Mouse (Mus musculus) kidney, embryonic 14.5 days (tissue): ENCODE measurements at regions not wholly inside any gene's neighbourhood (a gene's known extent, or its start where the extent isn't known, plus 50 kb on each side); places are given as distances from the start of the nearest gene placed in this dataset.

Source experiments
- ATAC-seq: fragments of 200-750 bp; cut with Nextera tagmentation; 2 replicates; pipeline ENCODE4 v1.8.0; 2017; ENCODE audit warnings: moderate number of reproducible peaks, mild to moderate bottlenecking, moderate TSS enrichment, moderate library complexity; ENCODE audit not compliant: low FRiP score, low TSS enrichment
- H3K27ac ChIP-seq: fragments of 300-500 bp; sonication (generic); 2 replicates; pipeline ENCODE4 v1.5.1; 2014; ENCODE audit warnings: low read depth, mild to moderate bottlenecking, low read length, moderate library complexity, mixed read lengths
- H3K27me3 ChIP-seq: fragments of 300-500 bp; sonication (generic); 2 replicates; pipeline ENCODE4 v1.6.1; 2014; ENCODE audit warnings: mild to moderate bottlenecking, low read length; ENCODE audit not compliant: control insufficient read depth, insufficient read depth
- H3K36me3 ChIP-seq: fragments of 300-500 bp; sonication (generic); 2 replicates; pipeline ENCODE4 v1.6.1; 2014; ENCODE audit warnings: low read length, mixed read lengths; ENCODE audit not compliant: control insufficient read depth, insufficient read depth
- H3K4me1 ChIP-seq: fragments of 300-500 bp; sonication (generic); 2 replicates; pipeline ENCODE4 v1.6.1; 2014; ENCODE audit warnings: low read length, mixed read lengths; ENCODE audit not compliant: control insufficient read depth, insufficient read depth
- H3K4me2 ChIP-seq: fragments of 300-500 bp; sonication (generic); replicated peaks from 2 replicates; pipeline ENCODE4 v1.6.1; 2014; ENCODE audit warnings: low read depth, mild to moderate bottlenecking, low read length
- H3K4me3 ChIP-seq: fragments of 300-500 bp; sonication (generic); 2 replicates; pipeline ENCODE4 v1.5.1; 2014; ENCODE audit warnings: mild to moderate bottlenecking, low read length
- H3K9ac ChIP-seq: fragments of 300-500 bp; sonication (generic); 2 replicates; pipeline ENCODE4 v1.6.1; 2014; ENCODE audit warnings: low read depth, mild to moderate bottlenecking, low read length, moderate library complexity
- H3K9me3 ChIP-seq: fragments of 300-500 bp; sonication (generic); 2 replicates; pipeline ENCODE4 v1.6.1; 2016; ENCODE audit warnings: low read length; ENCODE audit not compliant: control insufficient read depth
- WGBS: fragments of 180-500 bp; shearing (Covaris S2); extraction: QIAGEN DNeasy Blood & Tissue Kit; methylation state at CpG from one replicate; pipeline ENCODE4 v1.1.7; 2014; 5-methylcytosine and 5-hydroxymethylcytosine counted together

DNA sequence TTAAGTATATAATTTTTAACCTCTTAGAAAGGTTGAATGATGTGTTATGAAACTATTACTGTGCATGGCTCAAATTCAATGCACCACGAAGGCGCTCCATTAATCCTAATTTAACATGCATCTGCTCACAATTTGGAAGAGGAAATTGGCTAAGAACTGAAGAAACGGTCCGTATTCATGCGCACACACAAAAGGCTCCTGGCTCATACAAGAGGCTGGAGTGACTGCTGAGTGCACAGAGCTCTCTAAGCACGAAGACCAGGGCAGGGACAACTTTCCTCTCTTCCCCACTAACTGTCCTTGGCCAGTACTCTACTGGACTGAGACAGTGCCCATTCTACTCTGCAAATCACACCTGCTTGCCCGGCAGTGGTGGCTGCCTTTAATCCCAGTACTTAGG, 435.1 kb downstream of the Vrk1 start:
- no peak overlapping the region for H3K9ac ChIP-seq
- H3K9me3 ChIP-seq, result 0 out of 2 replicates have a peak, but pooled peaks cover 2% of the 10 kb centered on the region
- H3K4me1 ChIP-seq, result no peaks in the 10 kb centered on the region
- no peak overlapping the region for H3K4me3 ChIP-seq
- WGBS, result 81% methylated on average over 7 of the region's 7 CpGs
- no peak overlapping the region for H3K27ac ChIP-seq
- no peak for ATAC-seq
- H3K36me3 ChIP-seq, result no peaks in the 10 kb centered on the region
- H3K27me3 ChIP-seq, result no peaks in the 10 kb centered on the region
- H3K4me2 ChIP-seq, result no peak overlapping the region

DNA sequence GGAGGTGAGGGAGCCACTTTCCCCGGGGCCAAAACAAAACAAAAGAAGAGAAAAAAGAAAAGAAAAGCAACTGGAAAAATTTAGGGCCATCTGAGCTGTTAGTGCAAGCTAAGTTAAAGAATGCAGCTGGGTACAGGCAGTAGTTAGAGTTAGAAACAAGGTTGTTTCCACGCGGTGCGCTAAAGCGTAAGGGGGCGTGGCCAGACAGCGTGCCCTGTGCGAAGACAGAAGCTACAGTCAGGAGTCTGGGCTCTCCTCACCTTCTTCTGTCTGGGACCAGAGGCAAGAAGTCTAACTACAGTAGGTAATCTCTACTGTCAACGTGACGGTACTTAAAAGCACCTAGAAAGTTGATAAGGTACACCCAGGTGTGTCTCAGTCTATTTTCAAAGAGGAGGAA, 435.9 kb downstream of the Vrk1 start:
- Histone ChIP-seq H3K4me3 (no peak overlapping the region), H3K9me3 (0 out of 2 replicates have a peak, but pooled peaks cover 2% of the 10 kb centered on the region), H3K36me3 (no peaks in the 10 kb centered on the region), H3K4me2 (no peak overlapping the region), H3K4me1 (no peaks in the 10 kb centered on the region), H3K9ac (no peak overlapping the region), H3K27me3 (no peaks in the 10 kb centered on the region), H3K27ac (no peak overlapping the region)
- 57% methylated on average over 10 of the region's 10 CpGs for WGBS
- ATAC-seq, result no peak

DNA sequence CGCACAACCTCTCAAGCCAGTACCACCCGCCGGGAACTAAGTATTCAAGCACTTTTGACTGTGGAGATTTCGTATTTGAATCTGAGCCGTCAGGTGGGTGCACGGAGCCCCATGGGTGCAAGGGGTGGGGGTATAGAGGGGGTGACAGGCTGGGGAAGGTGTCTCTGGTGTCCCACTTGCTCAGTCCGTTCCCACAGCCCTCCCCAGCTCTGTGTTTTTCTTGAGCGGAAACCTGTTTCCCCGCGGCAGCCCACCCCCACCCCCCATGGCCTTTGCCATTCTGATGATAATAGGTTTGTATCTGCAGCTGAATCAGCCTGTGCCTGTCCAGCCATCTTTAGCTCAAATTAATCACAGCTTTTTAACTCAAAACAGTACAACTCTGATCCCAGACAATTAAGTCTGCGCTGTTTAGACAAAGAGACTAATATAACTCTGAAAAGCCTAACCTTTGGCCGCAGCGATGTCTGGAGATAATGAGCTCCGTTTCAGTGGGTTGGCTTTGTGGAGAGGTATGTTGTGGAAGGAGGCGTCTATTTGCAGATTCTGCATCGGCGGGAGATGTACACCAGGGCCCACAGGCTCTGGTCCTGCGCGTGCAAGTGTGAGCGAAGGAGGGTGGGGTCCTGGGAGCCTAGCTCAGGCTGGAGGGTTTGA, 437.0 kb downstream of the Vrk1 start:
- H3K36me3 ChIP-seq, result no peaks in the 10 kb centered on the region
- no peak overlapping the region for H3K9ac ChIP-seq
- no peaks in the 10 kb centered on the region for H3K4me1 ChIP-seq
- no peak for ATAC-seq
- 85% methylated on average over 20 of the region's 20 CpGs for WGBS
- H3K27me3 ChIP-seq, result no peaks in the 10 kb centered on the region
- no peak overlapping the region for H3K27ac ChIP-seq
- H3K4me3 ChIP-seq, result no peak overlapping the region
- 0 out of 2 replicates have a peak, but pooled peaks cover 2% of the 10 kb centered on the region for H3K9me3 ChIP-seq
- H3K4me2 ChIP-seq, result no peak overlapping the region

DNA sequence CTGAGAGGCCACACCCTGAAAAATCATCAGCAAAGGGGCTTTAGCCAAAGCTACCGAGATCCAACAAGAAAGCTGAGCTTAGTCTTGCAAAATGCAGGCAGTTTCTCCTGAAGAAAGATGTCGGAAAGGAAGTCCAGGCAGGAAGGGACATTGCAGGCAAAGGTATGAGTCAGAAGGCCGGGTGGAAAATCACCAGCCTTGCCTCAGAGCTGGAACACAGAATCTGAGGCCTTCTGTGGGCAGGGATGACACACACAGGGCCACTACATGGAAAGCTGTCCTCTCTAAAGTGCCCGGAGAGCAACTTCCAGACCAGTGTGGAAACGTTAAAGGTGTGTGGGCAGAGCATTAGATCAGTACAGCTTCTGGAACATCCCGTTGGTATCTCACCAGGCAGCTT, 438.5 kb downstream of the Vrk1 start:
- no peak overlapping the region for H3K9ac ChIP-seq
- H3K27ac ChIP-seq, result no peak overlapping the region
- H3K27me3 ChIP-seq, result no peaks in the 10 kb centered on the region
- WGBS, result 89% methylated on average over 6 of the region's 6 CpGs
- H3K36me3 ChIP-seq, result no peaks in the 10 kb centered on the region
- no peak overlapping the region for H3K4me2 ChIP-seq
- H3K4me3 ChIP-seq, result no peak overlapping the region
- H3K9me3 ChIP-seq, result 0 out of 2 replicates have a peak, but pooled peaks cover 2% of the 10 kb centered on the region
- ATAC-seq, result no peak
- H3K4me1 ChIP-seq, result no peaks in the 10 kb centered on the region

DNA sequence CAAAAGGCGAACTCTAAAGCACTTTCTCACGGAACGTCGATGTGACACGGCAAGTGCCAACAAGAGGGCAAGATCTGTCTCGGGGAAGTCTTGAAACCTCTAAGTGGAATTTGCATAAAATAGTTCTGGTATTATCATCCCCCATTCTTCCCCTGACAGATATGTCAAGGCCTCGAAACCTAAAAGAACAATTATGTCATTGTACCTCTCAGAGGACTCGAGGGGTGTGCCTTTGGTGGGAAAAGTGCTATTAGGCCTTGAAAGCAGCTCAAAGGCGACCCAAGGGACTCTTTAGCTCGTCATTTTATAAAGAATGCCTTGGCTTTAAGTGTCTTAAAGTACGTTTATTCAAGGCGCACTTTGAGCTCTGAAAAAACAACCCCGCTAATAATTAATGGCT, 443.5 kb downstream of the Vrk1 start:
- no peaks in the 10 kb centered on the region for H3K36me3 ChIP-seq
- no peaks in the 10 kb centered on the region for H3K27me3 ChIP-seq
- H3K4me3 ChIP-seq, result no peak overlapping the region
- no peak overlapping the region for H3K9ac ChIP-seq
- H3K4me1 ChIP-seq, result no peaks in the 10 kb centered on the region
- H3K9me3 ChIP-seq, result no peaks in the 10 kb centered on the region
- no peak overlapping the region for H3K4me2 ChIP-seq
- H3K27ac ChIP-seq, result no peak overlapping the region
- no peak for ATAC-seq
- 51% methylated on average over 13 of the region's 13 CpGs for WGBS

DNA sequence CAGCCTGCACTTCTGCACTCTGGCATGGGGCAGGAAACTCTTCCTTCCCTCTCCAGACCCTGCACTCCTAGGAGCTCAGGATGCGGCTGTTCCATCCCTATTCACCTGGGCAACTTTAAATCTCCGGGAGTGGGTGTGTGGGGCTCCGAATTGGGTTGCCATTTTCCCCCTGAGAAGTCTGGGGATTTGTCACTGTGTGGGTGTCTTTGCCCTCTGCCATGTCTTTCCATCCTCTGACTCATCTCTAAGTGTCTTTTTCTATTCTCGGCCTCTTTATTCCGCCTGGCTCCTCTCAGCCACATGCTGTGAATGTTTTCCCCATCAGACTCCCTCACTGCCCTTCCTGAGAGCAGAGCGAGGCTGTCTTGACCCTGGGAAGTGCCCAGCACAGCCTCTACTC, 448.2 kb downstream of the Vrk1 start:
- no peak overlapping the region for H3K4me2 ChIP-seq
- H3K9ac ChIP-seq, result no peak overlapping the region
- 61% methylated on average over 6 of the region's 6 CpGs for WGBS
- no peak for ATAC-seq
- no peak overlapping the region for H3K4me3 ChIP-seq
- H3K4me1 ChIP-seq, result no peaks in the 10 kb centered on the region
- no peaks in the 10 kb centered on the region for H3K27me3 ChIP-seq
- H3K9me3 ChIP-seq, result no peaks in the 10 kb centered on the region
- no peak overlapping the region for H3K27ac ChIP-seq
- no peaks in the 10 kb centered on the region for H3K36me3 ChIP-seq

DNA sequence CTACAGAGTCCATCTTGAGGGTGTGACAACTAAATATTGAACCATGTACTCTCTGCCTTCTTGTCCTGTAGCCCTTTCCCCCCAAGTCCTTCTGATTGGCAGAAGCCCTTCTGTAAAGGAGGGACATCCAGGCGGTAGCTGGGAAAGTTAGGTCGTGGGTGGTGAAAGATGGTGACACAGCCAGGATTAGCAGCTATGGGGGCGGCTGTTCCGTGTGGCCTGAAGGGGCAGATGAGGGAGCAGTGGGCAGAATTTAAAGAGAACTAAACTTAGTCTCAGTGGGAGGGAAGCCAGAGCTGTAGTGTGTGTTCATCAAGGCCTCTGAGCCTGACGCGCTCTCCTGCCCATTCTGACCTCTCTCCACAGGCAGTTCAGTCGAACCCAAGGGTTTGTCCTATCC, 450.6 kb downstream of the Vrk1 start:
- no peaks in the 10 kb centered on the region for H3K9me3 ChIP-seq
- no peak for ATAC-seq
- no peak overlapping the region for H3K27ac ChIP-seq
- H3K4me3 ChIP-seq, result no peak overlapping the region
- WGBS, result 89% methylated on average over 7 of the region's 7 CpGs
- no peak overlapping the region for H3K4me2 ChIP-seq
- no peaks in the 10 kb centered on the region for H3K4me1 ChIP-seq
- peaks cover 2% of the 10 kb centered on the region; the same call in 1 of the 2 replicates for H3K27me3 ChIP-seq
- H3K9ac ChIP-seq, result no peak overlapping the region
- H3K36me3 ChIP-seq, result no peaks in the 10 kb centered on the region

DNA sequence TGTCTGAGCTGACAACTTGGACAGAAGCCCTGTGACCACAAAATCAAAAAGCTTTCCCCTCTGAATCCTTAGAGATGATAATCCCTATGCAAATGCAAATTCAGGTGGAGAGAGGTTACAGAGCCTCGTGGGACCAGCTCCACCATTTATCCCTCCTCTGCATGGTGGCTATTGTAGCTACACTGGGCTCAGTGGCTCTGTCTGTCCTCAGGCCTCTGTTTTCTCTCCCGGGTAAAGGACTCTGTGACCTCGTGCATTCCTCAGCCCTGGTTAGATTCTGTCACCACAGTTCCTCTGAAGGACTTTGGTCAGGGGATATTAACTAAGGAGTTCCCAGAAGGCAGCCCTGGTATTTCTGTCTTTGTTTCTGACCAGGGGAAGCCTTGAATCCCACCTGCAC, 452.3 kb downstream of the Vrk1 start:
- Histone ChIP-seq H3K27ac (no peak overlapping the region), H3K9ac (no peak overlapping the region), H3K4me1 (no peaks in the 10 kb centered on the region), H3K36me3 (no peaks in the 10 kb centered on the region), H3K4me3 (no peak overlapping the region), H3K9me3 (no peaks in the 10 kb centered on the region), H3K4me2 (no peak overlapping the region), H3K27me3 (peaks cover 2% of the 10 kb centered on the region; the same call in 1 of the 2 replicates)
- ATAC-seq, result no peak
- WGBS, result 33% methylated on average over 3 of the region's 3 CpGs

DNA sequence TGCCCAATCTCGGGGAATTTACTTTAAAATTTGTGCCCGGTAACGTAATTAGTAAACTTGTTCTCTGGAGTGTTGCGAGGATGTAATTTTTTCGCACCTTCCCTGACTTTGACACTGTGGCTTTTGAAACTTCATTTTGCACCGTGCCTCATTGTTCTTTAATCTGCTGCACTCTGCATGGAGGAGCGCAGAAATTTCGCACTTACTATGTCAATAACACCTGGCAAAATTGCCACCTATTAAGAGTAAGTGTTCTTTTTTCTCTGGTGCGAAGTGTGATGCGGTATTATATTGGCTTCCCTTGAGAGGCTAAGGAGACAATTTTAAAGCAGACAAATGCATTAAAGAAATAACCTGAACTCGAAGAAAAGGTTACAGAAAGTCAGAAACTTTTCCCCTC, 454.7 kb downstream of the Vrk1 start:
- no peak overlapping the region for H3K27ac ChIP-seq
- H3K4me3 ChIP-seq, result no peak overlapping the region
- 19% methylated on average over 11 of the region's 11 CpGs for WGBS
- no peak overlapping the region for H3K9ac ChIP-seq
- no peak for ATAC-seq
- no peak overlapping the region for H3K4me2 ChIP-seq
- no peaks in the 10 kb centered on the region for H3K36me3 ChIP-seq
- H3K9me3 ChIP-seq, result no peaks in the 10 kb centered on the region
- peaks cover 2% of the 10 kb centered on the region; the same call in 1 of the 2 replicates for H3K27me3 ChIP-seq
- no peaks in the 10 kb centered on the region for H3K4me1 ChIP-seq
